Mouse (Mus musculus): ENCODE measurements around the gene Slc35c1. TPM values are rescaled to one million over a fixed set of nuclear protein-coding genes. Genes with fewer than 3 reads are reported as not detected.

Gene Slc35c1
- total RNA-seq, 2 experiments from 2014 or later, result 5.1 to 5.6 TPM

GRCm38 (mm10) chr2:92434375-92434745, 26.0 kb downstream of the Slc35c1 start:
- no peak for DNase-seq

GRCm38 (mm10) chr2:92433578-92434374, 26.6 kb downstream of the Slc35c1 start, which contains the start of gene Cry2:
Gene Cry2, minus strand, starts transcription at chr2:92434043.
- DNase-seq, result peak; percentile 99

GRCm38 (mm10) chr2:92432299-92433295, 27.7 kb downstream of the Slc35c1 start:
- no peak for DNase-seq

GRCm38 (mm10) chr2:92431611-92432179, 28.6 kb downstream of the Slc35c1 start:
- no peak for DNase-seq

GRCm38 (mm10) chr2:92430723-92431541, 29.4 kb downstream of the Slc35c1 start:
- DNase-seq, result peak; percentile 74

GRCm38 (mm10) chr2:92430089-92430488, 30.2 kb downstream of the Slc35c1 start:
- DNase-seq, result no peak

- DNase-seq, result peak; percentile 64
Measured at GRCm38 (mm10) chr2:92427882-92428281, 32.5 kb downstream of the Slc35c1 start.

GRCm38 (mm10) chr2:92426426-92426825, 33.9 kb downstream of the Slc35c1 start:
- DNase-seq, result peak; percentile 66

- DNase-seq, result no peak
Measured at GRCm38 (mm10) chr2:92425366-92425765, 35.0 kb downstream of the Slc35c1 start.

GRCm38 (mm10) chr2:92424462-92425308, 35.7 kb downstream of the Slc35c1 start:
- peak; percentile 74 for DNase-seq

- peak; percentile 96 for DNase-seq
Measured at GRCm38 (mm10) chr2:92423702-92424461, 36.5 kb downstream of the Slc35c1 start.

- no peak for DNase-seq
Measured at GRCm38 (mm10) chr2:92423156-92423555, 37.2 kb downstream of the Slc35c1 start.

GRCm38 (mm10) chr2:92422388-92423135, 37.8 kb downstream of the Slc35c1 start:
- DNase-seq, result no peak

GRCm38 (mm10) chr2:92421723-92422387, 38.5 kb downstream of the Slc35c1 start:
- peak; percentile 52 for DNase-seq

- no peak for DNase-seq
Measured at GRCm38 (mm10) chr2:92411705-92412104, 48.6 kb downstream of the Slc35c1 start.

GRCm38 (mm10) chr2:92408309-92409045, 51.9 kb downstream of the Slc35c1 start:
- no peak for DNase-seq

GRCm38 (mm10) chr2:92405687-92406086, 54.7 kb downstream of the Slc35c1 start:
- no peak for DNase-seq

- DNase-seq, result no peak
Measured at GRCm38 (mm10) chr2:92404737-92405136, 55.6 kb downstream of the Slc35c1 start.
